Mouse (Mus musculus) heart, postnatal 0 days (tissue): Measurements from ENCODE around the gene Cnot2.

ENCODE experiments used
- CTCF ChIP-seq: IDR thresholded peaks from 2 replicates; pipeline ENCODE4 v1.5.1; 2016; ENCODE audit warnings: antibody characterized with exemption, control low read depth, low read depth
- EP300 ChIP-seq: IDR thresholded peaks from 2 replicates; pipeline ENCODE4 v1.6.1; 2016; ENCODE audit warnings: antibody characterized with exemption, low read depth

DNA sequence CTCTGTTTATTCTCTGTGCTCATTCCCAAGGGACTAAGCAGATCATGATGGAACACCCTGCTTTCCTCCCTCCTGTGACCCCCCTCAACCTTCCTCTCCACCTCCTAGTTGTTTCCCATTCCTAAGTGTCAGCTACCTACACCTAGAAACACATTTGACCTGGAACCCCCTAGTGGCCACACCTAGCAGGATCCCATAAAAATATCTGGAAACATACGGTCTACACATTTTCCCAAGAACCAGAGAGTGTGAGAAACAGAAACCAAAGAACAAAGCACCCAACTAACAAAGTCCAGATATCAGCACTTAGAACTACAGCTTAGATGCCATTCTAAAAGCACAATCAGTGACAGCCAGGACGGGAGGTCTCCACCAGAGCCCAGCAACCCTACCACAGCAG, 26.9 kb downstream of the Cnot2 start:
- peak; percentile 31; the same call in 1 of the 2 replicates for TF ChIP-seq CTCF
- no peak for TF ChIP-seq EP300
